Mouse (Mus musculus) thymus, adult 2 months (tissue): ENCODE measurements around the gene Coro1b.

Source experiments
- CTCF ChIP-seq: fragments of 200-500 bp; IDR thresholded peaks from 2 replicates; pipeline ENCODE4 v1.5.1; 2012; ENCODE audit warnings: mild to moderate bottlenecking, control low read depth, low read length, moderate library complexity, borderline replicate concordance; ENCODE audit not compliant: control insufficient read depth, poor library complexity, insufficient read depth; ENCODE audit errors: extremely low read depth
- POLR2A ChIP-seq: fragments of 200-500 bp; IDR thresholded peaks from 2 replicates; pipeline ENCODE4 v1.6.1; 2012; ENCODE audit warnings: mild to moderate bottlenecking, low read length, control low read depth, moderate library complexity; ENCODE audit not compliant: control insufficient read depth, poor library complexity, insufficient read depth; ENCODE audit errors: extremely low read depth

DNA sequence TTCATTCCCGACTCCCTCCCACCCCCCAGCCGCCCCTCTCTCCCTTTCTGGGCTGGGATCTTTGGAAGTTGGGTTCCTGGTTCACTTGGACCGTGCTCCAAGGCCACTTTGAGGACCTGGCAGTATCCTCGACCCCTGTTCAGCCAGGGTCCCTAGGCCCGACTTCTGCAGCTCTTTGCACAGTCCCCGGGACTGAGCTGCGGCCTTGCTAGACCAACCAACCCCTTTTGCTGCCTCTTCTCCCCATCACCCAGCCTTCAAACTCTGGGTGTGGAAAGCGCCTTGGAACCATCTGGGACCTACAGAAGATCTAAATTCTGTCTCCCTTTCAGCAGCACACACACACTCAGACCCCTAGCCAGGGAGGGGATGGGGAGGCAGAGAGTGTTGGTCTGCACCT is 400 bp downstream of the Coro1b start:
- TF ChIP-seq POLR2A (no peak), CTCF (0 out of 2 replicates have a peak, but pooled peaks have one; percentile 3)
